Mouse (Mus musculus): Measurements from ENCODE around the gene Gria1.

DNA sequence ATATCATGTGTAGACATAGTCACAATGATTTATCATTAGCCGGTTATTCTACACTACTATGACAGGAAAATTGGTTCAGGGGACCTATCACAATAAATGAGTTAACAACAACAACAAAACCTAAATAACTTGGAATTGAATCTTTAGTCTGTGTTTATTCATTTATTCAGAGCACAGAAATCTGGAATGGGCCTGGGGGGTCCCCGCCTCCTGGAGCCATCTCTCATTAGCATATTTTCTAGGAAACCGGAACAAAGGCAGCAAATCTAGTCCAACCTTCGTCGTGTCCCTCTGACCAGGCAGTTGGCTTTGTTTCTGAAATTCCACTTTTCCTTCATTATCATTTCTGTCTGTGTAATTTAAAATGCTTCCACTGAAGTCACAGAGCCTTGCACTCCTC is 132.5 kb downstream of the Gria1 start:
- TF ChIP-seq CTCF (IDR thresholded peaks at IDR 0.05; ENCODE audit: low read depth, low read length) (no peak), POLR2A (IDR thresholded peaks at IDR 0.05; ENCODE audit: extremely low read depth, insufficient read depth, low read length) (no peak)

Data from liver, adult 2 months (tissue).